Mouse (Mus musculus) brain, embryonic 14.5 days (tissue): ENCODE measurements at regions not wholly inside any gene's neighbourhood (a gene's known extent, or its start where the extent isn't known, plus 50 kb on each side); places are given as distances from the start of the nearest gene placed in this dataset.

Experiments used
- DNase-seq: peaks from one replicate; pipeline ENCODE4 v3.0.0-alpha.2; 2011; ENCODE audit warnings: low read depth
- CTCF ChIP-seq: fragments of 200-500 bp; IDR thresholded peaks from 2 replicates; pipeline ENCODE4 v1.5.1; 2012; ENCODE audit warnings: inconsistent platforms, mild to moderate bottlenecking, moderate library complexity, borderline replicate concordance; ENCODE audit not compliant: insufficient read depth, insufficient read length; ENCODE audit errors: extremely low read depth
- POLR2A ChIP-seq: fragments of 200-500 bp; IDR thresholded peaks from 2 replicates; pipeline ENCODE4 v1.6.1; 2012; ENCODE audit warnings: mild to moderate bottlenecking, inconsistent platforms, borderline replicate concordance; ENCODE audit not compliant: poor library complexity, insufficient read depth, insufficient read length, severe bottlenecking; ENCODE audit errors: extremely low read depth

GRCm38 (mm10) chr16:49633502-49633901, 65.5 kb upstream of the Ift57 start:
- TF ChIP-seq POLR2A = no peak
- no peak for TF ChIP-seq CTCF
- DNase-seq = no peak

GRCm38 (mm10) chr16:49635506-49635905, 63.5 kb upstream of the Ift57 start:
- DNase-seq = peak; percentile 24
- no peak for TF ChIP-seq CTCF
- TF ChIP-seq POLR2A = no peak

- DNase-seq = peak; percentile 31
- no peak for TF ChIP-seq POLR2A
- TF ChIP-seq CTCF = no peak
Observed at GRCm38 (mm10) chr16:49636467-49636866, 62.6 kb upstream of the Ift57 start.

- no peak for DNase-seq
- TF ChIP-seq POLR2A (no peak), CTCF (no peak)
Observed at GRCm38 (mm10) chr16:49642696-49643095, 56.3 kb upstream of the Ift57 start.

- DNase-seq = no peak
- no peak for TF ChIP-seq CTCF
- no peak for TF ChIP-seq POLR2A
Observed at GRCm38 (mm10) chr16:49644416-49644815, 54.6 kb upstream of the Ift57 start.

- TF ChIP-seq CTCF (no peak), POLR2A (no peak)
- no peak for DNase-seq
Observed at GRCm38 (mm10) chr16:49646479-49646878, 52.6 kb upstream of the Ift57 start.
